Mouse (Mus musculus) forebrain, embryonic 14.5 days (tissue): Measurements from ENCODE around the gene Cdh20. TPM values are rescaled to one million over a fixed set of nuclear protein-coding genes. Genes with fewer than 3 reads are reported as not detected.

Experiments
- ATAC-seq: fragments of 200-750 bp; cut with Nextera tagmentation; 2 replicates; pipeline ENCODE4 v1.8.0; 2017; ENCODE audit warnings: mild to moderate bottlenecking, moderate library complexity
- DNase-seq: peaks from one replicate; pipeline ENCODE4 v3.0.0-alpha.2; 2015; ENCODE audit warnings: low spot score
- H3K27ac ChIP-seq: fragments of 300-500 bp; sonication (generic); 2 replicates; pipeline ENCODE4 v1.5.1; 2014; ENCODE audit warnings: low read depth, mild to moderate bottlenecking, control low read depth, low read length, moderate library complexity
- H3K27me3 ChIP-seq: fragments of 300-500 bp; sonication (generic); replicated peaks from 2 replicates; pipeline ENCODE4 v1.6.1; 2014; ENCODE audit warnings: low read length, control low read depth, mixed read lengths; ENCODE audit not compliant: control insufficient read depth, insufficient read depth
- H3K36me3 ChIP-seq: fragments of 300-500 bp; sonication (generic); 2 replicates; pipeline ENCODE4 v1.6.1; 2014; ENCODE audit warnings: low read length, control low read depth; ENCODE audit not compliant: control insufficient read depth, insufficient read depth
- H3K4me1 ChIP-seq: fragments of 300-500 bp; sonication (generic); 2 replicates; pipeline ENCODE4 v1.6.1; 2014; ENCODE audit warnings: antibody characterized with exemption, low read length, control low read depth; ENCODE audit not compliant: control insufficient read depth, insufficient read depth
- H3K4me2 ChIP-seq: fragments of 300-500 bp; sonication (generic); 2 replicates; pipeline ENCODE4 v1.6.1; 2014; ENCODE audit warnings: mild to moderate bottlenecking, control low read depth, low read length
- H3K4me3 ChIP-seq: fragments of 300-500 bp; sonication (generic); 2 replicates; pipeline ENCODE4 v1.5.1; 2014; ENCODE audit warnings: low read depth, low read length, control low read depth
- H3K9ac ChIP-seq: fragments of 300-500 bp; sonication (generic); 2 replicates; pipeline ENCODE4 v1.6.1; 2014; ENCODE audit warnings: mild to moderate bottlenecking, low read length, control low read depth, moderate library complexity
- H3K9me3 ChIP-seq: fragments of 300-500 bp; sonication (generic); replicated peaks from 2 replicates; pipeline ENCODE4 v1.6.1; 2016; ENCODE audit warnings: low read length, control low read depth, mixed read lengths; ENCODE audit not compliant: control insufficient read depth
- WGBS: fragments of 180-500 bp; shearing (Covaris S2); extraction: QIAGEN DNeasy Blood & Tissue Kit; methylation state at CpG from one replicate; pipeline ENCODE4 v1.1.7; 2014; 5-methylcytosine and 5-hydroxymethylcytosine counted together
- polyA plus RNA-seq: library from polyadenylated mRNA; unstranded; fragments of >200 nt; fragmentation: Nextera tagmentation; extraction: Ambion mirVana; gene quantifications from 2 replicates; pipeline ENCODE4 v1.2.1, GENCODE M21; 2014

The Cdh20 gene
- polyA plus RNA-seq, 1 experiment from 2014 or later, result 0.47 TPM

GRCm38 (mm10) chr1:105013291-105013690, 245.0 kb downstream of the Cdh20 start:
- 50% methylated on average over 1 of the region's 1 CpGs for WGBS
- H3K27ac ChIP-seq, result no peak overlapping the region
- ATAC-seq, result no peak

GRCm38 (mm10) chr1:105041668-105042067, 273.3 kb downstream of the Cdh20 start:
- WGBS, result 85% methylated on average over 3 of the region's 3 CpGs
- Histone ChIP-seq H3K9ac (no peak overlapping the region), H3K27me3 (no peaks in the 10 kb centered on the region), H3K27ac (no peak overlapping the region), H3K9me3 (no peaks in the 10 kb centered on the region), H3K4me1 (no peaks in the 10 kb centered on the region), H3K36me3 (no peaks in the 10 kb centered on the region), H3K4me2 (no peak overlapping the region), H3K4me3 (no peak overlapping the region)
- no peak for ATAC-seq
- no peak for DNase-seq

More at GRCm38 (mm10) chr1:105013291-105013690, 245.0 kb downstream of the Cdh20 start:
- Histone ChIP-seq H3K36me3 (no peaks in the 10 kb centered on the region), H3K4me1 (no peaks in the 10 kb centered on the region), H3K27me3 (no peaks in the 10 kb centered on the region), H3K4me2 (no peak overlapping the region), H3K9ac (no peak overlapping the region), H3K4me3 (no peak overlapping the region), H3K9me3 (no peaks in the 10 kb centered on the region)
- DNase-seq, result no peak
